Mouse (Mus musculus): ENCODE results near the gene Zfand3.

DNA sequence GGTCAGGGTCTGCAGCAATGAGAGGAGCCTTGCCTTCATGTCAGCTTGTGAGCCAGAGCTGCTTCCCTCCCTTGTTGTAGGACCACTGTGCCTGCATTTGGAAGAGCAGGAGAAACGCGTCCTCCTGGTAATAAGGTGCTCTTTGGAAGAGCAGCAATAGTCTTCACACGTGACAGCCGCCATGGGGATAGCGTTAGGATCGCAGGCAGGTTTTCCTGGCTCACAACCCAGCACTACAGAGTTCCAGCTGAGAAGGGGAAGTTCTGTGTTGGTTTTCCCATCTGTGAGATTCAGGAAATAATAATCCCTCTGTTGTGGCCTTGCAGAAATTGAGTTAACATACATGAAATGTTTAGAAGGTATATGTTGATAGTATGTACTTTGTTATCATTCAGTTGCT lies 179.0 kb downstream of the Zfand3 start:
- TF ChIP-seq POLR2A (IDR thresholded peaks at IDR 0.05; ENCODE audit: borderline replicate concordance, insufficient read depth, low read length) (no peak), CTCF (IDR thresholded peaks at IDR 0.05; ENCODE audit: borderline replicate concordance, insufficient read depth, low read depth, low read length) (no peak)

All from cerebellum, adult 2 months (tissue).